Mouse (Mus musculus): ENCODE results near the gene Prss22. TPM values are rescaled to one million over a fixed set of nuclear protein-coding genes. Genes with fewer than 3 reads are reported as not detected.

Prss22 gene
- polyA plus RNA-seq, 1 experiment from 2014 or later = 1.6 TPM

DNA sequence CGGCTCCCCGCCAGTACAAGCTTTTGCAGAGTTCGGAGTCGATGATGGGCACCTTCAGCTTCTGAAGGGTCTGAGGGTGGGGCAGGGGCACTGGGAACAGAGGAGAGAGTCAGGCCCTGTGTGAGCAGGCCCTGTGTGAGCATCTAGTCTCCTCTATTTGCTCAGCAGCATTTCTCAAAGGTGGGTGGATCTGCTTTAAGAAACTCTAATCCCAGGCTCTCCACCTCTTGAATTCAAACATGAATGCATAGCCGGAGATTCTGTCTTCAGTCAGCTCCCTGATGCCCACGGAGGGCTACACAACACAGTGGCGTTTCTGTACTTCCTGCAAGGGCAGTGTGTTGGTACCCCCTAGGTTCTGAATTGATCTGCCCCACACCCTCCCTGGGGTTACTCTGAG is 3.2 kb downstream of the Prss22 start:
- Histone ChIP-seq H3K9me3 (no peaks in the 10 kb centered on the region), H3K27ac (no peak overlapping the region), H3K4me3 (no peak overlapping the region), H3K27me3 (no peaks in the 10 kb centered on the region), H3K9ac (no peak overlapping the region), H3K4me1 (peaks cover 20% of the 10 kb centered on the region), H3K36me3 (no peaks in the 10 kb centered on the region), H3K4me2 (no peak overlapping the region)
- WGBS = 73% methylated on average over 7 of the region's 7 CpGs
- ATAC-seq (ENCODE audit: borderline replicate concordance, extremely low read depth, low FRiP score, low TSS enrichment) = no peak

- Histone ChIP-seq H3K4me1 (peaks cover 20% of the 10 kb centered on the region), H3K9ac (peak overlapping the region; percentile 10; the same call in 1 of the 2 replicates), H3K4me2 (peak overlapping the region; percentile 52), H3K4me3 (peak overlapping the region; percentile 21), H3K9me3 (no peaks in the 10 kb centered on the region), H3K27me3 (no peaks in the 10 kb centered on the region), H3K27ac (no peak overlapping the region), H3K36me3 (no peaks in the 10 kb centered on the region)
- peak; percentile 55 for ATAC-seq (ENCODE audit: borderline replicate concordance, extremely low read depth, low FRiP score, low TSS enrichment)
- WGBS = 9% methylated on average over 31 of the region's 31 CpGs
Observed at GRCm38 (mm10) chr17:23993559-23994428, 4.1 kb downstream of the Prss22 start.

DNA sequence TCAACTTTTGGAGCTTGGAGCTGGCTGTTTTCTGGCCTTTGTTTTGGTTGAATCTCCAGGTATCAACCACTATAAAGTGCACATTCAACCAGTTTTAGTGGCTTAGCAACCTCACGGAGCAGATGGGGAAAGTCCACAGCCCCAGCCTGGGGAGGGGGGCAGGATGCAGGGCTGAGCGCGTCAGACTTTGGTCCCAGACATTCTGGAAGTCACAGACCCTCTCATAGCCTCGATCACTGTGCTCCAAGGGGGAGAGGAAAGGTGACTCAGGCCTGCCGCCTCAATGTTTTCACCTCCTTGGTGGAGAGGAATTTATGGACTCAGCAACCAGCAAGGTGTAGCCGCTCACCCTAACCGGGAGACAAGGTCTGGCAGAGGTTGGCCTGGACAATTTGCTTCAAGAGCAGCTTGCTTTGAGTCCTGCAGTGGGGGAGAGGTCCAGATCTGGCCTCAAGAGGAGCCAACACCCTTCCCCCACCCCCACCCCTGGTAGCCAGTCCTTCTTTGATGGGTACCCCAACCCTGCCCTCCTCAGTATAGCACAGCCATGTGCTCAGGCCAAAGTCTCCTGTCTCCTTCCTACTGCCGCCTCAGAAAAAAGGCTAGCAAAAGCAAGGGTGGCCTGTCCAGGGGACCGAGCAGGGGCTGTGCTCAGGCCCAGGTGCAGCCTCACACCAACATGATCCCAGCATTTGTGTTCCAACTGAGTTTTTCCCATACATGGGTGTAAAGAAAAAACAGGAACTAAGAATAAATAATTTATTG is 4.9 kb downstream of the Prss22 start:
- Histone ChIP-seq H3K27ac (no peak overlapping the region), H3K4me3 (peak overlapping the region; percentile 21; the same call in 1 of the 2 replicates), H3K27me3 (no peaks in the 10 kb centered on the region), H3K4me2 (peak overlapping the region; percentile 52), H3K36me3 (no peaks in the 10 kb centered on the region), H3K9ac (peak overlapping the region; percentile 24; the same call in 1 of the 2 replicates), H3K9me3 (no peaks in the 10 kb centered on the region), H3K4me1 (peaks cover 13% of the 10 kb centered on the region)
- no peak for ATAC-seq (ENCODE audit: borderline replicate concordance, extremely low read depth, low FRiP score, low TSS enrichment)
- 59% methylated on average over 9 of the region's 9 CpGs for WGBS

DNA sequence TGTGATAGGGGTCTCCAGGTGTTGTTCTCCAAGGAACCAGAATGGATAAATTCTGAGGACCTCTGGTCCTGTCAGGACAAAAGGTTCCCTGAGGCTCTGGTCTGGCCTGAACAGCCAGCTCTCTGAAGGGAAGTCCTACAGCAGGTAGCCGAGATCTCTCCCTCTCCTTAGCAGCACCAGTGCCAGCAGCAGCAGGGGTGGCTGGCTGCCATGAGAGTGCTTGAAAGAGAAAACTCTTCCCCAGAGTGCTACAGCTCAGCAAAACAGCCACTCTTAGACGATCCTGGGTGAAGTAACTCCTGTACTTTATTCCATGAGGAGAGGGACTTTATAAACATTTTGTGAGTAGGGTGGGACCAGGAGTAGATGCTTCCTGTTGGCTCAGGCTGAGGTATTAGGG is 8.1 kb downstream of the Prss22 start:
- Histone ChIP-seq H3K4me3 (no peak overlapping the region), H3K36me3 (no peaks in the 10 kb centered on the region), H3K9me3 (no peaks in the 10 kb centered on the region), H3K4me1 (peaks cover 8% of the 10 kb centered on the region), H3K9ac (no peak overlapping the region), H3K4me2 (no peak overlapping the region), H3K27me3 (no peaks in the 10 kb centered on the region), H3K27ac (no peak overlapping the region)
- no peak for ATAC-seq (ENCODE audit: borderline replicate concordance, extremely low read depth, low FRiP score, low TSS enrichment)
- WGBS = 24% methylated on average over 2 of the region's 2 CpGs

DNA sequence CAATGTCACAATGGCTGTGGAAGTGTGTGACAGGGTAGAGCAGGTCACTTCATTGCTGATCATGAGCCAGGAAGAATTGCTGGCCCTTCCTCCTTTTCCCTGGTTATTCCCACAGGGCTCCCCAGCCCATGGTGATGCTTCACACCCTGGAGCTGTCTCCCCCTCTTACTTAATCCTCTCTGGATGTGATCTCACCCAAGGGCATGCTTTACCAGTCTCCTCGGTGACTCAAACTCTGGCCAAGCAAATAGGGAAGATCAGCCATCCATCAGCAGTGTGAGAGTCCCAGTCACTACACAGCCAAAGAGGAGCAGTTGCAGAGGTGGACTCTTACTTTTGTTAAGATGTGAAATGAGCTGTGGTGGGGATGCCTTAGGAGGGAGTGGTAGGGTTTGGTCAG is 12.9 kb downstream of the Prss22 start:
- H3K4me2 ChIP-seq = no peak overlapping the region
- no peak overlapping the region for H3K9ac ChIP-seq
- no peak overlapping the region for H3K4me3 ChIP-seq
- no peaks in the 10 kb centered on the region for H3K27me3 ChIP-seq
- no peaks in the 10 kb centered on the region for H3K36me3 ChIP-seq
- 69% methylated on average over 1 of the region's 1 CpGs for WGBS
- ATAC-seq (ENCODE audit: borderline replicate concordance, extremely low read depth, low FRiP score, low TSS enrichment) = no peak
- H3K9me3 ChIP-seq = no peaks in the 10 kb centered on the region
- no peaks in the 10 kb centered on the region for H3K4me1 ChIP-seq
- no peak overlapping the region for H3K27ac ChIP-seq

DNA sequence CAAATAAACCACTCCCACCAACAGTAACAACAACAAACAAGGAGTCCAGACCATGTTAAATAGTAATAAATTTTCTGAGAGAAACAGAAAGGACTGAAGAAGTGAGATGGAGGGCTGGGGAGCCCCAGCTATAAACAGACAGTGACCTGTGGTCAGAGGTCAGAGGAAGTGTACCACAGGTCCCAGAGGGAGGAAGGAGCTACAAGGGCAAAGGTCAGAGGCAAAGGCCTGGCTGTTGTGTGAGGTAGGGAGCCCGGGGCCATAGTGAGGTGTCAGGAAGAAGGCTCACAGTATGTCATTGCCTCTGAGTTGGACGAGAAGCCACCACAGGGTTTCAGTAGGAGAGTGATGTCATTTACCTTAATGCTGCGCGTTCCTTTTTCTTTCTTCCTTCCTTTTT is 15.0 kb downstream of the Prss22 start:
- 52% methylated on average over 4 of the region's 4 CpGs for WGBS
- no peaks in the 10 kb centered on the region for H3K27me3 ChIP-seq
- no peaks in the 10 kb centered on the region for H3K4me1 ChIP-seq
- H3K4me3 ChIP-seq = no peak overlapping the region
- no peaks in the 10 kb centered on the region for H3K9me3 ChIP-seq
- no peaks in the 10 kb centered on the region for H3K36me3 ChIP-seq
- no peak for ATAC-seq (ENCODE audit: borderline replicate concordance, extremely low read depth, low FRiP score, low TSS enrichment)
- H3K9ac ChIP-seq = no peak overlapping the region
- H3K27ac ChIP-seq = no peak overlapping the region
- H3K4me2 ChIP-seq = no peak overlapping the region

DNA sequence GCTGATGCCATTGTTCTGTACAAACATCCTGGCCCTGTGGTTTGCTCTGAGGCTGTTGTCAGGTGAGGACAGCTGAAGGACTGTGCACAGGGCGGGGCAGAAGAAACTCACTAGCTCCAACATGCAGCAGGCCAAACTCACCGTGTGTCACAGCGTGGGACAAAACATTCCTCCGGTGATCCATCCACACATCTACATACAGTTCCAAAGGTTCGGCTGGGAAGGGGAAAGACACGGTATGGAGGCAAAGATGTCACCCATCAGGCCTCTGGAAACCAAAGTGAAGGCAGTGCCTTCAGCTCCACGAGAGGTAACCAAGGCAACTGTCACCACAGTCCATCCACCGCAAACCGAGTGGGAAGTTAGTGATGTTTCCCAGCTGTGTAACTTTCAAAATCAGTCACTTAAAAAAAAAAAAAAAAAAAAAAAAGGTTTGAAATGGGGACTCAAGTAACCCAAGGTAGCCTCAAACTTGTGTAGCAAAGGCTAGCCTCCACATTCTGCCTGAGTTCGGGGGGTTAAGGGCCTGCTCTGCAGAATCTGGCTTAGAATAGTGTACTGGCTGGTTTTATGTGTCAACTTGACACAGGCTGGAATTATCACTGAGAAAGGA is 17.5 kb downstream of the Prss22 start, which contains the start of gene Prss30:
TSS of gene Prss30 (minus strand) at position 270 of the 613 bp plus-strand sequence.
- Histone ChIP-seq H3K27me3 (no peaks in the 10 kb centered on the region), H3K4me3 (no peak within 1 kb of the TSS), H3K4me2 (no peak within 1 kb of the TSS), H3K36me3 (no peaks in the 10 kb centered on the region), H3K4me1 (no peaks in the 10 kb centered on the region), H3K9me3 (no peaks in the 10 kb centered on the region), H3K27ac (no peak within 1 kb of the TSS), H3K9ac (no peak within 1 kb of the TSS)
- ATAC-seq (ENCODE audit: borderline replicate concordance, extremely low read depth, low FRiP score, low TSS enrichment) = no peak
- WGBS = 51% methylated on average over 10 of the region's 10 CpGs

DNA sequence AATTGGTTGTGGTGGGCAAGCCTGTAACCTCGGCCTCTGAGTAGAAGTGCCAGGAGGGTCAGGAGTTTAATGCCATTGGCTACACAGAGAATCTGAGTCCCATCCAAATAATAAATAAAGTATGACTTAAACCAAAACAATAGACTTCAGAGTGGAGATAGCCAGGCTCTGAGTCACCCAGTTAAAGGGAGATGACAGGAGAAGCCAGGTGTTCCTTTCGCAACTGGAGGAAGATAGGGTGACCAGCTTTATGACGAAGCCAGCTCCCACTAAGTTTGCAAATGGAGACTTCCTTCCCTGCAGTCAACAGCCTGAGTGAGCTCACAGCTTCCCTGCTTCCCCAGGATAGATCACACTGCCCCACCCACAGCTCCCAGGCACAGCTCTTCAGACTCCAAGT is 18.4 kb downstream of the Prss22 start:
- Histone ChIP-seq H3K9ac (no peak overlapping the region), H3K4me2 (no peak overlapping the region), H3K36me3 (no peaks in the 10 kb centered on the region), H3K9me3 (no peaks in the 10 kb centered on the region), H3K4me1 (no peaks in the 10 kb centered on the region), H3K27ac (no peak overlapping the region), H3K4me3 (no peak overlapping the region), H3K27me3 (no peaks in the 10 kb centered on the region)
- 52% methylated on average over 3 of the region's 3 CpGs for WGBS
- ATAC-seq (ENCODE audit: borderline replicate concordance, extremely low read depth, low FRiP score, low TSS enrichment) = no peak

DNA sequence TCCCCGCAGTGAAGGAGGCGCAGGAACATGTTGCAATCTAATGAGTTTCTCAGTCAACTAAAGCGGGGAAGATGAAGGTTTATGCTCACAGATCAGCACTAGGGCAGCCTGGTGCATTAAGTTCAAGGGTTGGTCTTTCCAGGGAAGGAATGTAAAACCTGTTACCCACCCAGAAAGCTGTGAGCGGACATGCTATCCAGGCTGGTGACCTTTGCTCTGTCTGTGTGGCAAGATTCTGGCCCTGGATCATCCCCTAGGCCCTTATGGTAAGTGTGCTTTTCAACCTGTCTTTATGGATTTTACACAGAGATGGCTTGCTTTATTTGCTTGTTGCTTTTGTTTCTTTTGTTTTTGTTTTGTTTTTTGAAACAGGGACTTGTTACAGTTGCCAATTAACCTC is 21.2 kb downstream of the Prss22 start:
- no peak for ATAC-seq (ENCODE audit: borderline replicate concordance, extremely low read depth, low FRiP score, low TSS enrichment)
- no peak overlapping the region for H3K4me2 ChIP-seq
- H3K9me3 ChIP-seq = no peaks in the 10 kb centered on the region
- WGBS = 76% methylated on average over 4 of the region's 4 CpGs
- no peak overlapping the region for H3K9ac ChIP-seq
- no peaks in the 10 kb centered on the region for H3K27me3 ChIP-seq
- no peaks in the 10 kb centered on the region for H3K36me3 ChIP-seq
- no peaks in the 10 kb centered on the region for H3K4me1 ChIP-seq
- no peak overlapping the region for H3K4me3 ChIP-seq
- H3K27ac ChIP-seq = no peak overlapping the region

DNA sequence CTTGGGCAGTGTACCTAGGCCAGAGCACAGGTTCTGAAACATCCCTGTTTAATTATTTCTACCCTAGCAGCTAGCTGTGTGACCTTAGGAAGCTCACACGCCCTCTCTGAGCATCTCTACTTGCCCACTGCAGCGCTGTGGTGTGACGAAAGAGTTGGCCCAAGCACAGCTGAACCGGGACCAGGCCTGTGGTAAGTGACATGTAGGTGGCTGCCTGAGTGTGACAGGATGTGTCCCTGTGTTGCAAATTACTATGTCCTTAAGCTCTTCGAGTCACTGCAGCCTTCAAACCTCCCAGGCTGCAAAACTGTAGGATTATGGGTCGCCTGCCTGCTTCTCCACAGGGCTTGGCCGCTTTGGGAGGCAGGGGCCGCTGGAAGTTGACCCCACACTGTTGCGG is 26.6 kb downstream of the Prss22 start:
- Histone ChIP-seq H3K4me3 (no peak overlapping the region), H3K4me1 (no peaks in the 10 kb centered on the region), H3K36me3 (no peaks in the 10 kb centered on the region), H3K27me3 (no peaks in the 10 kb centered on the region), H3K4me2 (no peak overlapping the region), H3K9me3 (no peaks in the 10 kb centered on the region), H3K27ac (no peak overlapping the region), H3K9ac (no peak overlapping the region)
- WGBS = 73% methylated on average over 9 of the region's 9 CpGs
- ATAC-seq (ENCODE audit: borderline replicate concordance, extremely low read depth, low FRiP score, low TSS enrichment) = no peak

GRCm38 (mm10) chr17:23969231-23969630 is 28.7 kb downstream of the Prss22 start:
- H3K4me2 ChIP-seq = no peak overlapping the region
- H3K27me3 ChIP-seq = no peaks in the 10 kb centered on the region
- 0 out of 2 replicates have a peak, but pooled peaks have one; percentile 21 for ATAC-seq (ENCODE audit: borderline replicate concordance, extremely low read depth, low FRiP score, low TSS enrichment)
- H3K4me3 ChIP-seq = no peak overlapping the region
- no peak overlapping the region for H3K27ac ChIP-seq
- H3K4me1 ChIP-seq = peaks cover 7% of the 10 kb centered on the region; the same call in 1 of the 2 replicates
- H3K9me3 ChIP-seq = no peaks in the 10 kb centered on the region
- no peak overlapping the region for H3K9ac ChIP-seq
- 0% methylated on average over 1 of the region's 1 CpGs for WGBS
- H3K36me3 ChIP-seq = no peaks in the 10 kb centered on the region
